Mouse (Mus musculus): Measurements from ENCODE around the gene Ccr1l1. TPM values are rescaled to one million over a fixed set of nuclear protein-coding genes. Genes with fewer than 3 reads are reported as not detected.
"Not testable (repeated sequence)": the region's sequence is repeated elsewhere in the genome, so short reads cannot be mapped to it uniquely, and the experiment has no call there.

Ccr1l1 gene
- polyA plus RNA-seq, 1 experiment from 2014 or later, result not detected

DNA sequence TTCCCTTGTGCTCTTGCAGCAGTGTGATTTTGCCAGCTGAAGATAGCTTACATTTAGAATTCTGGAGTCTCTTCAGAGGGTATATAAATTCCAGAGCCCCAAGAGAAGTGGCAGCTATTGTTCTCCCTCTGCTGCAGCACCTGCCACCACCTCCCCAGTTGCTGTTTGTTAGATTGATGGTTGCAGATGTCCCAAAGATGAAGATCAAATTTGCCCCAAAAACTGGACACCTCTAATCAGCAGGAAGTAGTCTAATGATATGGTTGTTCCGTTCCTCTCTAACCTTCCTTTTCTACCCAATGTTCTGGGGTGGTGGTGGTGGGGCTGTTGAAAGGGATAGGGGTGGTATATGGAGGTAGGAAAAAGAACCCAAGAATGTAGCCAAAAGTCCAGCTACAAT lies 4.5 kb upstream of the Ccr1l1 start:
- no peak overlapping the region for H3K4me2 ChIP-seq (replicated peaks)
- no peaks in the 10 kb centered on the region for H3K27me3 ChIP-seq
- 83% methylated on average over 1 of the region's 1 CpGs for WGBS
- no peak for ATAC-seq (ENCODE audit: low FRiP score)
- H3K4me1 ChIP-seq, result no peaks in the 10 kb centered on the region
- no peak overlapping the region for H3K27ac ChIP-seq
- no peaks in the 10 kb centered on the region for H3K36me3 ChIP-seq
- no peaks in the 10 kb centered on the region for H3K9me3 ChIP-seq (replicated peaks)
- H3K4me3 ChIP-seq, result no peak overlapping the region
- no peak overlapping the region for H3K9ac ChIP-seq

DNA sequence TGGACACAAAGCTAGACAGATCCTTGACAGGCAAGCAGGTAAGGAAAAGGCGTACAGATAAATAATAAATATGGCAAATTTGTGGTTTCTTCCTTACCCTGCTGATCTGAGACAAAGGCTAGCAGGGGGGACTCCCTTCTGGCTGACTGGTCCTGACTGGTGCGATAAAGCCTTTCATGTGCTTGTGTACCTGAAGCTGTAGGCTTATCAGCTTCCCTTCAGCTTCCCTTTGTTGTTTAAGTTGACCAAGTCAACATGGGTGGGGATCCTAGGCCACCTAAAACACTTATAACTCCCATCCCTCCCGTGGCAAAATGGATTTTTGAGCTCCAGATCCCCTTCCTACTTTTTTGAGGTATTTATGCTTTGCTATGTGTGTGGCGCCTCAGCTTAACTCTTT lies 3.7 kb upstream of the Ccr1l1 start:
- 79% methylated on average over 4 of the region's 4 CpGs for WGBS
- Histone ChIP-seq H3K9me3 (replicated peaks) (no peaks in the 10 kb centered on the region), H3K36me3 (no peaks in the 10 kb centered on the region), H3K4me1 (no peaks in the 10 kb centered on the region), H3K27me3 (no peaks in the 10 kb centered on the region), H3K4me2 (replicated peaks) (no peak overlapping the region), H3K27ac (no peak overlapping the region), H3K9ac (no peak overlapping the region), H3K4me3 (no peak overlapping the region)
- no peak for ATAC-seq (ENCODE audit: low FRiP score)

- not testable (repeated sequence) for H3K4me2 ChIP-seq (replicated peaks); H3K36me3 ChIP-seq; H3K9me3 ChIP-seq (replicated peaks); H3K4me3 ChIP-seq; H3K4me1 ChIP-seq; H3K27me3 ChIP-seq; ATAC-seq (ENCODE audit: low FRiP score); H3K9ac ChIP-seq; H3K27ac ChIP-seq
- no CpG with 5 or more reads among the region's 3 CpGs for WGBS
These were observed 2.8 kb upstream of the Ccr1l1 start for GRCm38 (mm10) chr9:123980858-123981475.

GRCm38 (mm10) chr9:123976876-123977663 lies 1.1 kb downstream of the Ccr1l1 start:
- Histone ChIP-seq H3K4me1 (no peaks in the 10 kb centered on the region), H3K27me3 (no peaks in the 10 kb centered on the region), H3K9ac (no peak overlapping the region), H3K36me3 (no peaks in the 10 kb centered on the region), H3K27ac (no peak overlapping the region), H3K4me2 (replicated peaks) (no peak overlapping the region), H3K4me3 (no peak overlapping the region), H3K9me3 (replicated peaks) (no peaks in the 10 kb centered on the region)
- WGBS, result 79% methylated on average over 9 of the region's 9 CpGs
- ATAC-seq (ENCODE audit: low FRiP score), result no peak

GRCm38 (mm10) chr9:123975630-123976029 lies 2.6 kb downstream of the Ccr1l1 start:
- H3K9ac ChIP-seq, result no peak overlapping the region
- H3K4me3 ChIP-seq, result no peak overlapping the region
- ATAC-seq (ENCODE audit: low FRiP score), result no peak
- no peaks in the 10 kb centered on the region for H3K27me3 ChIP-seq
- no peaks in the 10 kb centered on the region for H3K9me3 ChIP-seq (replicated peaks)
- H3K4me2 ChIP-seq (replicated peaks), result no peak overlapping the region
- no peaks in the 10 kb centered on the region for H3K36me3 ChIP-seq
- no peak overlapping the region for H3K27ac ChIP-seq
- WGBS, result 75% methylated on average over 2 of the region's 2 CpGs
- no peaks in the 10 kb centered on the region for H3K4me1 ChIP-seq

DNA sequence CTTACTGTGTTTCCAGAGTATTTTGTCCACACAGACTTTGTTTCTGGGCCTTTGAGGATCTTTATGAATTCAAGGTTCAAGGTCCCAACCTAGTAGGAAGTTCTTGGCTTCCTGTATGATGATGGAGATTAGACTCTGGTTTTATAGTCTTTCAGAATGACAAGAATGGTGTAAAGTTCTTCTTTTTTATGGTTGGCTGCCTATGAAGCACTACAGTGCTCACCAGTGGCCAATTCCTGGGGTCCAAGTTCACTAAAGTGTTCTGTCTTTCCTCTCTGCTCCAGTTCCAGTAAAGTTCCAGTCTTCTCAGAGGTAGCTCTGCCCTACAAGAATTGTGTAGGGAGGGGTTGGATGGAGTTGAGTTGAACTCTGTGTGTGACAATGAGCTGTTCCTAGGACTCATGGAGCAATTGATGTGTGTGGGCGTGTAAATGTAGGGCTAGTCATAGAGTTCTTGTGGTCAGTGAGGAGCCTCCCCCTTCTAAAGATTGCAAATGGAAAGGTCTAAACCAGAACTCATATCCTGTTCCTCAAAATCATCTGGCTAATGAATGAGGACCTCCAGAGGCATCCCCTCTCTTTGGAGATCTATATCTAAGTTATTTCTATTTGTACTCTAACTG lies 9.8 kb downstream of the Ccr1l1 start, which contains the start of gene Ccr1:
Gene Ccr1 (minus strand): TSS at position 403 of the 623 bp plus-strand sequence.
- Histone ChIP-seq H3K4me3 (no peak within 1 kb of the TSS), H3K9me3 (replicated peaks) (no peaks in the 10 kb centered on the region), H3K36me3 (no peaks in the 10 kb centered on the region), H3K4me2 (replicated peaks) (no peak within 1 kb of the TSS), H3K27me3 (no peaks in the 10 kb centered on the region), H3K27ac (no peak within 1 kb of the TSS), H3K9ac (no peak within 1 kb of the TSS), H3K4me1 (no peaks in the 10 kb centered on the region)
- 88% methylated on average over 1 of the region's 1 CpGs for WGBS
- ATAC-seq (ENCODE audit: low FRiP score), result no peak

DNA sequence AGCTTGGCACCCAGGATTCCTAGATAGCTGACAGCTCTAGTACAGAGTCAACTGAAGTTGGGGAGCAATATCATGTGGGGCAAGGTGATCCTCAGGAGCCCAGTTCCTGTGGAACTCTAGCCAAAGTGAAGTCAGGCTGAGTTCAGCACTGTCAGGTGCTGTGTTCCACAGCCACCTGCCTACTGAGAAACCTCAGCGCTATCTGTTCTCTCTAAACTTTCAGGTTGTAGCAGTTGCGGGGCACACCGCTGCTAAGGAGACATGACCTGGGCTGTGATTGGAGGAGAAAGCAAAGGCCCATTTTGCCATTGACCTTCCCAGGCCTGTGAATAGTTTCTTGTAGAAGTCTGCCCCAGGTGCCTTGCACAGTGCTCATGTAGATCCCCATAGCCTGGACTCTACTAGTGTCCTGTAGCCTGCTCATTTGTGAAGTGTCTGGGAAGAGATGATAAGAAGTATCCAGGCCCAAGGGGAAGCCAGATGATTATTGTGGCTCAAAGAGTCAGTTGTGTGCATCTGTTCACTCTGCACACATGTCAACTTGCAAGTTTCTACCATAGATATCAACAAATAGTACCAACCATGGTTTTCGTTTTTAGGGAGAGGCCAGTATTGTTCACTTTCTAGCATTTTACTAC lies 11.2 kb downstream of the Ccr1l1 start:
- H3K9me3 ChIP-seq (replicated peaks); H3K4me1 ChIP-seq; H3K27me3 ChIP-seq; H3K4me3 ChIP-seq; H3K4me2 ChIP-seq (replicated peaks); ATAC-seq (ENCODE audit: low FRiP score); H3K9ac ChIP-seq; H3K27ac ChIP-seq; H3K36me3 ChIP-seq: not testable (repeated sequence)
- WGBS, result 89% methylated on average over 1 of the region's 4 CpGs

DNA sequence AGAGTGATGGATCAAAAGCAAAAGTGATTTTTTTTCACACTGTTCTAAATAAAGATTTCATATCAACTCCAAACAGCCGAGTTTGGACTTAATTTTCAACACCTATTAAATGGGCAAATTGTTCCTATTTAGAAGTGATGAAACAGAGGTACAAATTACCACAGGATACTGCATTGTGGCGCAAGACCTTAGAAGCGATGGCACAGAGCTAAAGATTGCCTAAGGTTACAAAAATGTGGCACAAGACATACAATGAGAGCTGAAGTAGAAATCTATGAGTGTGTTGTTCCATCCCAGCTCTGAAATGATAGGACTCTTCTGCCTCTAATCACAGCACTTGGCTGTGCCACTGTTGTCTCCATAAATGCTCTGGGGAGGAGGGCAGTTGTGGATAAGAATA lies 13.4 kb downstream of the Ccr1l1 start:
- H3K9me3 ChIP-seq (replicated peaks), result no peaks in the 10 kb centered on the region
- WGBS, result 80% methylated on average over 3 of the region's 3 CpGs
- no peak for ATAC-seq (ENCODE audit: low FRiP score)

DNA sequence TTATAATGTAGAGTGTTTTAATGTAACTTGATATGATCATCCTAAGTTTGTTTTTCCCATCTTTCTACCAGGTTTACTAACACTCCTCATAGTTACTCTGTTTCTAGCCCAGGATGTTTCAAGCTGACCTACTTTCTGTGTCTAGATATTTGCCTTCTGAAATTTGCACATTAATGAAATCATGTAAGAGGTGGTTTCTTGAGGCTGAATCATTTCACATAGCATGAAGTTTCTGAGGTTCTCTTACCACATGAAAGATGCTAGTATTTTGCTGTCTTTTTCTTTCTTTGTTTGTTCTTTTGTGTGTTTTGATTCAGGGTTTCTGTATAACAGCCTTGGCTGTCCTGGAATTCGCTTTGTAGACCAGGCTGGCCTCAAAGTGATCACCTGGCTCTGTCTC lies 18.0 kb downstream of the Ccr1l1 start:
- WGBS, result 50% methylated on average over 1 of the region's 1 CpGs
- Histone ChIP-seq H3K9ac (no peak overlapping the region), H3K9me3 (replicated peaks) (no peaks in the 10 kb centered on the region), H3K4me2 (replicated peaks) (no peak overlapping the region), H3K27ac (no peak overlapping the region), H3K4me1 (no peaks in the 10 kb centered on the region), H3K36me3 (no peaks in the 10 kb centered on the region), H3K4me3 (no peak overlapping the region), H3K27me3 (no peaks in the 10 kb centered on the region)
- ATAC-seq (ENCODE audit: low FRiP score), result no peak

More for the DNA sequence above, 13.4 kb downstream of the Ccr1l1 start:
- H3K36me3 ChIP-seq, result no peaks in the 10 kb centered on the region
- no peak overlapping the region for H3K9ac ChIP-seq
- H3K4me2 ChIP-seq (replicated peaks), result no peak overlapping the region
- H3K4me3 ChIP-seq, result no peak overlapping the region
- H3K4me1 ChIP-seq, result no peaks in the 10 kb centered on the region
- H3K27ac ChIP-seq, result no peak overlapping the region
- H3K27me3 ChIP-seq, result no peaks in the 10 kb centered on the region

DNA sequence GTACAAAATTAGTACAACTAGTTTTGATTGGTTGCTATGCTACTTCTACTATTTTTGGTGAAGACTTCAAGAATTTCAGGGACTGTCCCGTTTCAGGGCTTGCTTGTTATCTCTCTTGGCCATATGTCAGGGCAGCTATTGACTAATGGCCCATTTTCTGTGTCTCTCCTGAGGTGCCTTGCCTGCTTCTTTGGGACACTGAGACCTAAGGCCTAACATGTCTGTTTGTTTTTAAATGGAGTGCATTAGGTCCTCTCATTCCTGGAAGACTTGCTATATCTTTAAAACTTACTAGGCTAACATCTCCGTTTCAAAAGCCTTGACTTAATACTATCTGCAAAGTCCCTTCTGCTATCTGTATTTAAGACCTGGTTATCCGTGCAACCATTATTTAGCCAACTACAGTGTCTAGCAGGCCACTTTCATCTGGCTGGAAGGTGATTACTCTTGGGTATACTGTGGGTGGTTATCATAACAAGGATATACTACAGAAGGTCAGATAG lies 20.2 kb downstream of the Ccr1l1 start:
- no peaks in the 10 kb centered on the region for H3K36me3 ChIP-seq
- no peak overlapping the region for H3K9ac ChIP-seq
- H3K4me3 ChIP-seq, result no peak overlapping the region
- no peaks in the 10 kb centered on the region for H3K9me3 ChIP-seq (replicated peaks)
- H3K27ac ChIP-seq, result no peak overlapping the region
- 74% methylated on average over 3 of the region's 3 CpGs for WGBS
- H3K4me2 ChIP-seq (replicated peaks), result no peak overlapping the region
- no peaks in the 10 kb centered on the region for H3K4me1 ChIP-seq
- no peaks in the 10 kb centered on the region for H3K27me3 ChIP-seq
- no peak for ATAC-seq (ENCODE audit: low FRiP score)

DNA sequence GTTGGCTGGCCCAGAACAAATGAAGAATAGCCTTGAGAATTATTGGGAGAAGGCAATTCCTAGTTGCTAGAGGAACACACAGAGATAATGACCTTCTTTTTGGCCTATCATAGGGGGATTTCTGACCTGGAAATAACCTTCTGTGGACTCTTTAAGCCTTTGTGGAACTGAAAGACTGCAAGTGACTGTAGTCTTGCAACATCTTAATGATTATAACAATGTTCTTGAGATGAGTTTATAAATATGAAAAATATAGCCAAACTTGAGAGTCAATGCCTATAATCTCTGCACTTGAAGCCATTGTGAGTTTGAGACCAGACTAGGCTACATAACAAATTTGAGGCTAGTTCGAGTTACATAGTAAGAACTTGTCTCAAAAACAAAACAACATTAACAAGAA lies 21.3 kb downstream of the Ccr1l1 start:
- no peaks in the 10 kb centered on the region for H3K27me3 ChIP-seq
- H3K9ac ChIP-seq, result no peak overlapping the region
- H3K9me3 ChIP-seq (replicated peaks), result no peaks in the 10 kb centered on the region
- no peak overlapping the region for H3K27ac ChIP-seq
- 81% methylated on average over 1 of the region's 1 CpGs for WGBS
- H3K4me3 ChIP-seq, result no peak overlapping the region
- ATAC-seq (ENCODE audit: low FRiP score), result no peak
- H3K36me3 ChIP-seq, result no peaks in the 10 kb centered on the region
- no peak overlapping the region for H3K4me2 ChIP-seq (replicated peaks)
- no peaks in the 10 kb centered on the region for H3K4me1 ChIP-seq

- H3K27me3 ChIP-seq, result no peaks in the 10 kb centered on the region
- WGBS, result 82% methylated on average over 2 of the region's 2 CpGs
- no peaks in the 10 kb centered on the region for H3K4me1 ChIP-seq
- H3K9ac ChIP-seq, result no peak overlapping the region
- no peak for ATAC-seq (ENCODE audit: low FRiP score)
- H3K9me3 ChIP-seq (replicated peaks), result no peaks in the 10 kb centered on the region
- H3K4me2 ChIP-seq (replicated peaks), result no peak overlapping the region
- no peak overlapping the region for H3K27ac ChIP-seq
- H3K36me3 ChIP-seq, result no peaks in the 10 kb centered on the region
- H3K4me3 ChIP-seq, result no peak overlapping the region
These were observed 24.7 kb downstream of the Ccr1l1 start for GRCm38 (mm10) chr9:123953551-123953950.

All from hindbrain, embryonic 12.5 days (tissue).